Mouse (Mus musculus) ES-Bruce4 (cell line): ENCODE measurements around the gene Pars2.

Experiments used
- CTCF ChIP-seq: IDR thresholded peaks from one replicate; pipeline ENCODE4 v1.8.1; 2011; ENCODE audit warnings: low read depth, low read length
- EP300 ChIP-seq: IDR thresholded peaks from 2 replicates; pipeline ENCODE4 v1.6.1; 2011; ENCODE audit warnings: low read depth, low read length; ENCODE audit not compliant: insufficient read depth
- POLR2A ChIP-seq: IDR thresholded peaks from one replicate; pipeline ENCODE4 v1.8.1; 2011; ENCODE audit warnings: low read length; ENCODE audit not compliant: insufficient read depth

GRCm38 (mm10) chr4:106688636-106689296 lies 37.9 kb downstream of the Pars2 start:
- TF ChIP-seq CTCF (no peak), POLR2A (no peak), EP300 (no peak)
